Mouse (Mus musculus) bone marrow, adult 2 months (tissue): ENCODE measurements at regions not wholly inside any gene's neighbourhood (a gene's known extent, or its start where the extent isn't known, plus 50 kb on each side); places are given as distances from the start of the nearest gene placed in this dataset.
A peak's percentile ranks its signal among the peaks of the same experiment; 100 is the strongest.

ENCODE experiments used
- H3K27ac ChIP-seq: fragments of 200-500 bp; 2 replicates; pipeline ENCODE4 v1.5.1; 2012; ENCODE audit warnings: low read depth, mild to moderate bottlenecking, control low read depth, inconsistent platforms, low read length; ENCODE audit not compliant: control insufficient read depth, poor library complexity, insufficient read depth
- H3K4me1 ChIP-seq: fragments of 200-500 bp; 2 replicates; pipeline ENCODE4 v1.6.1; 2011; ENCODE audit warnings: low read length; ENCODE audit not compliant: control insufficient read depth, insufficient read depth
- H3K4me3 ChIP-seq: fragments of 200-500 bp; replicated peaks from 2 replicates; pipeline ENCODE3; 2011; ENCODE audit warnings: mild to moderate bottlenecking, low read depth, low read length, control low read depth; ENCODE audit not compliant: control insufficient read depth
- CTCF ChIP-seq: fragments of 200-500 bp; IDR thresholded peaks from 2 replicates; pipeline ENCODE4 v1.5.1; 2011; ENCODE audit warnings: low read length, control low read depth; ENCODE audit not compliant: control insufficient read depth, insufficient read depth
- POLR2A ChIP-seq: fragments of 200-500 bp; IDR thresholded peaks from 2 replicates; pipeline ENCODE4 v1.6.1; 2011; ENCODE audit warnings: low read depth, mild to moderate bottlenecking, control low read depth, low read length, borderline replicate concordance; ENCODE audit not compliant: control insufficient read depth
- WGBS: fragments of 180-500 bp; shearing (Covaris S2); methylation state at CpG from one replicate; pipeline ENCODE4 v1.1.7; 2018; 5-methylcytosine and 5-hydroxymethylcytosine counted together

DNA sequence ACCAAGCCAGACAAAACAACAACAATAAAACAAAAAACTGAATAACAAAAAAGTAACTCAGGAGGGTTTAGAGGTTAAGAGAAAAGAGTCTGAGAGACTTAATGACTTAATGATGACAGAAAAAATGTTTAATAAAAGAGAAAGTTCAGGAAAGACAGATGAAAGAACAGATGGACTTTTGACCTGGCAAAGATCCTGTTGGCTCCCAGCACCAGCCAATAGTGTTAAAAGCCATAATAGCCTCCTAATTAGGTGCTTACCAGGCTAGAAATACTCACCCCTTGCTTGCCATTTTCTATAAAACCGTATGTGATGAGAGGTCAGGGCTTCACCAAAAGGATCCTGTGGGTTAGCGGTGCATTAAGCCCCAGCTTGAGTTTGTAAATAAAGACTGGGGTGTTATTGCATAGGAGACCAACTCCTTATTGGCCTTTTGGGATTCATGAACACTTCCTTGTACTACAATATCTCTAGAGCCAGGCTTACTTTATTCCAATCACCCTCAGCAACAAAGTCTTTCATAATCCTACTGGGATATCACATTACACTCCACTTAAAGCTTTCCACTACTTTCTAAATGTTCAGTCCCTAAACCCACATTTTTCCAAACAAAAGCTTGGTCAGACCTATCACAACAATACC is 282.1 kb upstream of the Rasa1 start:
- TF ChIP-seq CTCF (no peak), POLR2A (no peak)
- no peak overlapping the region for H3K27ac ChIP-seq
- whole genome bisulfite sequencing: 79% methylated on average over 2 of the region's 2 CpGs
- H3K4me1 ChIP-seq: no peaks in the 10 kb centered on the region
- no peak overlapping the region for H3K4me3 ChIP-seq

GRCm38 (mm10) chr13:85557821-85558220 is 268.9 kb upstream of the Rasa1 start:
- Histone ChIP-seq H3K4me3 (no peak overlapping the region), H3K4me1 (no peaks in the 10 kb centered on the region), H3K27ac (no peak overlapping the region)
- TF ChIP-seq CTCF: no peak
- WGBS: 75% methylated on average over 2 of the region's 2 CpGs

GRCm38 (mm10) chr13:85556101-85556853 is 267.3 kb upstream of the Rasa1 start:
- H3K4me1 ChIP-seq: no peaks in the 10 kb centered on the region
- H3K27ac ChIP-seq: no peak overlapping the region
- H3K4me3 ChIP-seq: no peak overlapping the region
- 17% methylated on average over 5 of the region's 5 CpGs for WGBS
- TF ChIP-seq CTCF: no peak
- no peak for TF ChIP-seq POLR2A

- no peak overlapping the region for H3K27ac ChIP-seq
- TF ChIP-seq POLR2A (no peak), CTCF (no peak)
- H3K4me3 ChIP-seq: no peak overlapping the region
- 28% methylated on average over 3 of the region's 3 CpGs for whole genome bisulfite sequencing
- H3K4me1 ChIP-seq: no peaks in the 10 kb centered on the region
Observed at GRCm38 (mm10) chr13:85553072-85553471, 264.1 kb upstream of the Rasa1 start.

DNA sequence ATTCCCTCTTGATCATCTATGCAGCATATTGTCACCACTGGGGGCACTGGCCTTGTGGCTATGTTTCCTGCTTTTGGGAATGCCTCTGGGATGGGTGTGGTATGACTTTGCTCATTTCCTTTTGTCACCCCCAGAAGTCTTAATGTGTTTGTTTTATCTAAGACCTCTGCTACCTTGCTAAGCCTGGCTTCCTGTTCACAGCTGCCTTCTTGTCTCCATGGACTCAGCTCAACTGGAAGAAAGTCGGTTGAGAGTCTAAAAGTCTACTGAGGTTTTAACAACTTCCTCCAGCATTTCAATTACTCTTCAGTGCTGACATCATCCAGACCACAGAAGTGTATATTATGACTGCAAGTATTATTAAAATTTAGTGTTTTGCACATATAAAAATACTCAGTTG is 220.7 kb upstream of the Rasa1 start:
- TF ChIP-seq POLR2A (no peak), CTCF (no peak)
- WGBS: 5% methylated on average over 1 of the region's 1 CpGs
- Histone ChIP-seq H3K4me3 (no peak overlapping the region), H3K27ac (no peak overlapping the region), H3K4me1 (peaks cover 3% of the 10 kb centered on the region; the same call in 1 of the 2 replicates)

GRCm38 (mm10) chr13:85508552-85508951 is 219.6 kb upstream of the Rasa1 start:
- WGBS: 41% methylated on average over 1 of the region's 1 CpGs
- Histone ChIP-seq H3K4me3 (no peak overlapping the region), H3K4me1 (peaks cover 3% of the 10 kb centered on the region; the same call in 1 of the 2 replicates), H3K27ac (no peak overlapping the region; the same call in 1 of the 2 replicates)
- TF ChIP-seq POLR2A (no peak), CTCF (no peak)

GRCm38 (mm10) chr13:85507374-85508101 is 218.6 kb upstream of the Rasa1 start:
- peaks cover 3% of the 10 kb centered on the region; the same call in 1 of the 2 replicates for H3K4me1 ChIP-seq
- no peak for TF ChIP-seq POLR2A
- no peak for TF ChIP-seq CTCF
- no peak overlapping the region for H3K4me3 ChIP-seq
- H3K27ac ChIP-seq: peak overlapping the region; percentile 48
- WGBS: 4% methylated on average over 6 of the region's 6 CpGs

DNA sequence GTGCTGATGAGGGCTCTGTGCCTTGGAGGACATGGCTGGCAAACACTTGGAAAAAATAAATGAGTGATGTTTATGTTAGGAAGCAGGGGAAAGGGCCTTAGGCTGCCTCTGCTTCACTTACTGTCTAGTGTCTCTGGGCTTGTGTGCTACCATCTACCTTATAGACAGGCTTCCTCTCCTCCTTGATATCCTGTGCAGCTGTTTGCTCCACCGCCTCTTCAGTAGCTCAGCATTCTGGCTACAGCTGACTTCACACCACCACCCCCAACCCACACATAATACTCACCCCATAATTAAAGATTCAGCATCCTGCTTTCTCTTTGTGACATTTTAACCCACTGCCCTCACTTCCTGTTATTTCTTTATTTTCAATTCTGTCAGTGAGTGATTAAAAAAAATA is 217.9 kb upstream of the Rasa1 start:
- 25% methylated on average over 1 of the region's 1 CpGs for WGBS
- H3K4me3 ChIP-seq: no peak overlapping the region
- no peak overlapping the region; the same call in 1 of the 2 replicates for H3K27ac ChIP-seq
- peaks cover 3% of the 10 kb centered on the region; the same call in 1 of the 2 replicates for H3K4me1 ChIP-seq
- TF ChIP-seq POLR2A: no peak
- no peak for TF ChIP-seq CTCF
